Mouse (Mus musculus): ENCODE results near the gene Zfp507.

GRCm38 (mm10) chr7:35850426-35850825, 47.6 kb upstream of the Zfp507 start:
- TF ChIP-seq CTCF (IDR thresholded peaks at IDR 0.05; ENCODE audit: low read depth, low read length), result no peak
- TF ChIP-seq POLR2A (IDR thresholded peaks at IDR 0.05; ENCODE audit: borderline replicate concordance, low read depth, low read length), result no peak

Measured in bone marrow macrophage, adult 2 months (primary cell).